Mouse (Mus musculus) megakaryocyte, embryonic 14.5 days (primary cell): ENCODE measurements at regions not wholly inside any gene's neighbourhood (a gene's known extent, or its start where the extent isn't known, plus 50 kb on each side); places are given as distances from the start of the nearest gene placed in this dataset.

Experiments
- FLI1 ChIP-seq: IDR thresholded peaks from 2 replicates; pipeline ENCODE4 v1.6.1; 2012; ENCODE audit warnings: low read length, inconsistent platforms, mixed read lengths
- GATA1 ChIP-seq: IDR thresholded peaks from 3 replicates; pipeline ENCODE4 v1.6.1; 2012; ENCODE audit warnings: mixed read lengths, low read length, inconsistent platforms, borderline replicate concordance

GRCm38 (mm10) chr7:40738174-40738573, 160.0 kb upstream of the Vstm2b start:
- no peak for TF ChIP-seq GATA1
- TF ChIP-seq FLI1 = no peak
